Mouse (Mus musculus) left cerebral cortex, postnatal 4 days (tissue): ENCODE data around the gene Lrrc74b. TPM values are rescaled to one million over a fixed set of nuclear protein-coding genes. Genes with fewer than 3 reads are reported as not detected.
"Not testable (repeated sequence)": the region's sequence is repeated elsewhere in the genome, so short reads cannot be mapped to it uniquely, and the experiment has no call there.

ENCODE experiments used
- DNase-seq: peaks from one replicate; pipeline ENCODE4 v3.0.0-alpha.2; 2022
- intact Hi-C: fragments of 180-260 bp; cut with DNase I; formaldehyde crosslinking; loops from one replicate; pipeline ENCODE4 v1.15.1; 2025
- total RNA-seq, 2 experiments: library from RNA; stranded (reverse); gene quantifications; 2 replicates each; pipeline ENCODE4 v1.2.3; 2021

Lrrc74b gene
- total RNA-seq, 2 experiments from 2014 or later, result 0.68 to 1.4 TPM

GRCm38 (mm10) chr16:17553910-17554685 lies 6.9 kb downstream of the Lrrc74b start:
- intact Hi-C loops, result no loop called here
- DNase-seq, result no peak

- no peak for DNase-seq
- intact Hi-C loops, result no loop called here
Measured at GRCm38 (mm10) chr16:17552837-17553236, 8.2 kb downstream of the Lrrc74b start.

GRCm38 (mm10) chr16:17542632-17543031 lies 18.4 kb downstream of the Lrrc74b start:
- intact Hi-C loops, result no loop called here
- no peak for DNase-seq

- intact Hi-C loops, result no loop called here
- DNase-seq, result no peak
Measured at GRCm38 (mm10) chr16:17536584-17536983, 24.5 kb downstream of the Lrrc74b start.

- intact Hi-C loops, result no loop called here
- no peak for DNase-seq
Measured at GRCm38 (mm10) chr16:17532676-17533329, 28.2 kb downstream of the Lrrc74b start.

- intact Hi-C loops, result no loop called here
- peak; percentile 32 for DNase-seq
Measured at GRCm38 (mm10) chr16:17532271-17532670, 28.8 kb downstream of the Lrrc74b start.

- peak; percentile 98 for DNase-seq
- intact Hi-C loops, result no loop called here
Measured at GRCm38 (mm10) chr16:17530640-17531288, 30.3 kb downstream of the Lrrc74b start, which contains the start of gene Thap7. Thap7 (minus strand) TSS chr16:17531136.

GRCm38 (mm10) chr16:17529981-17530586 lies 31.0 kb downstream of the Lrrc74b start:
- DNase-seq, result peak; percentile 34
- intact Hi-C loops, result no loop called here

GRCm38 (mm10) chr16:17528276-17528675 lies 32.8 kb downstream of the Lrrc74b start:
- DNase-seq, result no peak
- intact Hi-C loops, result no loop called here

GRCm38 (mm10) chr16:17527606-17528005 lies 33.4 kb downstream of the Lrrc74b start:
- no peak for DNase-seq
- intact Hi-C loops, result no loop called here

GRCm38 (mm10) chr16:17526223-17526622 lies 34.8 kb downstream of the Lrrc74b start:
- intact Hi-C loops, result no loop called here
- DNase-seq, result no peak

- intact Hi-C loops, result no loop called here
Measured at GRCm38 (mm10) chr16:17525524-17525923, 35.5 kb downstream of the Lrrc74b start.

GRCm38 (mm10) chr16:17524156-17524555 lies 36.9 kb downstream of the Lrrc74b start:
- DNase-seq, result no peak
- intact Hi-C loops, result no loop called here

More at GRCm38 (mm10) chr16:17525524-17525923, 35.5 kb downstream of the Lrrc74b start:
- no peak for DNase-seq

GRCm38 (mm10) chr16:17518910-17519309 lies 42.1 kb downstream of the Lrrc74b start:
- intact Hi-C loops, result no loop called here
- DNase-seq, result no peak

GRCm38 (mm10) chr16:17511431-17511830 lies 49.6 kb downstream of the Lrrc74b start:
- intact Hi-C loops, result no loop called here
- no peak for DNase-seq

- no peak for DNase-seq
- intact Hi-C loops, result no loop called here
Measured at GRCm38 (mm10) chr16:17510686-17511085, 50.4 kb downstream of the Lrrc74b start.

GRCm38 (mm10) chr16:17510143-17510542 lies 50.9 kb downstream of the Lrrc74b start:
- intact Hi-C loops, result no loop called here
- no peak for DNase-seq

GRCm38 (mm10) chr16:17509240-17509597 lies 51.8 kb downstream of the Lrrc74b start:
- intact Hi-C loops, result no loop called here
- no peak for DNase-seq

GRCm38 (mm10) chr16:17508546-17509239 lies 52.4 kb downstream of the Lrrc74b start, which contains the start of gene Lztr1:
Lztr1 (plus strand) TSS chr16:17508688.
- intact Hi-C loops, result no loop called here
- peak; percentile 90 for DNase-seq

- DNase-seq, intact Hi-C loops: not testable (repeated sequence)
Measured at GRCm38 (mm10) chr16:17508031-17508430, 53.0 kb downstream of the Lrrc74b start.
